27 mouse cellular contexts compared by ENCODE assay signal in genomic region chr1:179982183-179982582, GRCm38 (mm10). TPM values are rescaled to one million over a fixed set of nuclear protein-coding genes. Genes with fewer than 3 reads are reported as not detected.
A peak's percentile ranks its signal among the peaks of the same experiment; 100 is the strongest.
DNase-seq lines count a peak whose midpoint lies in the region; ATAC-seq and TF ChIP-seq lines count a peak whose summit lies in the region.
"Had no signal": no experiment of that assay in that cellular context is flagged by ENCODE, and none has a peak within 500 bp of the region (broad histone marks: within the 10 kb centered on the region; RNA-seq: fewer than 3 reads in every experiment).

No protein-coding gene starts in this region.

- no peaks in the 10 kb centered on the region for H3K27me3 ChIP-seq in liver, adult 2 months (ENCODE audit: control insufficient read depth, insufficient read depth, low read length)
- H3K27me3 ChIP-seq: embryonic facial prominence, embryonic 12.5 days; embryonic facial prominence, embryonic 15.5 days; heart, embryonic 12.5 days; heart, embryonic 15.5 days had no signal

- intact Hi-C loops in heart, postnatal 36 days (cut with DNase I) = no loop called here

- no peak for TF ChIP-seq POLR2A in liver, adult 2 months (IDR thresholded peaks at IDR 0.05; ENCODE audit: extremely low read depth, insufficient read depth, low read length)

- H3K4me1 ChIP-seq in liver, adult 2 months (ENCODE audit: control insufficient read depth, insufficient read depth, low read length) = peaks cover 11% of the 10 kb centered on the region; the same call in 1 of the 2 replicates
- no peaks in the 10 kb centered on the region; the same call in 1 of the 2 replicates for H3K4me1 ChIP-seq in brown adipose tissue, adult 24 weeks (ENCODE audit: control insufficient read depth, insufficient read depth, insufficient read length, low read length)

- DNase-seq in heart, adult 11 months = peak; percentile 84
- no peak for DNase-seq in heart, postnatal 36 days
- peak; percentile 85 for DNase-seq in liver, adult 2 months (ENCODE audit: extremely low read depth, low read depth, low spot score)
- DNase-seq in liver (no peak), adipocyte (ENCODE audit: low spot score) (peak; percentile 67)
- DNase-seq in lung, adult 18-20 months = no peak
- DNase-seq: adrenal gland, adult 8-10 months; adrenal gland, postnatal 36 days; cerebellum, adult 11 months; cerebellum, adult 2 months; cerebellum, adult 9-11 months; cerebellum, postnatal 25 days; forebrain, postnatal 0 days; gastrocnemius, postnatal 25 days; heart, postnatal 10 days; heart, postnatal 4 days had no signal

- H3K36me3 ChIP-seq in liver, adult 2 months (ENCODE audit: control insufficient read depth, insufficient read depth, low read length) = no peaks in the 10 kb centered on the region
- H3K36me3 ChIP-seq: embryonic facial prominence, embryonic 12.5 days; embryonic facial prominence, embryonic 15.5 days; heart, embryonic 15.5 days had no signal

- WGBS in liver, adult 2 months = 13% methylated on average over 1 of the region's 1 CpGs

- TF ChIP-seq CTCF in liver, adult 2 months (IDR thresholded peaks at IDR 0.05; ENCODE audit: low read depth, low read length) = no peak

- H3K9ac ChIP-seq in liver, adult 2 months (ENCODE audit: low read depth, low read length) = no peak overlapping the region
- H3K9ac ChIP-seq: embryonic facial prominence, embryonic 12.5 days; embryonic facial prominence, embryonic 15.5 days; forebrain, postnatal 0 days; heart, embryonic 12.5 days; heart, embryonic 15.5 days; hindbrain, embryonic 14.5 days had no signal

- ATAC-seq in frontal cortex, adult (ENCODE audit: low TSS enrichment) = no peak
- ATAC-seq: CD4-positive, CD25-positive, alpha-beta regulatory T cell, adult 4 months; forebrain, embryonic 14.5 days; forebrain, postnatal 0 days; hindbrain, postnatal 0 days; inflammation-experienced regulatory T-cells, adult 6 months had no signal

- peaks cover 38% of the 10 kb centered on the region for H3K79me2 ChIP-seq in liver, adult 2 months (ENCODE audit: control insufficient read depth, insufficient read depth, low read length)

- H3K27ac ChIP-seq in liver, adult 2 months (replicated peaks; ENCODE audit: insufficient read depth, low read depth, low read length) = peak overlapping the region; percentile 83
- H3K27ac ChIP-seq in brown adipose tissue, adult 24 weeks (replicated peaks; ENCODE audit: low read depth, low read length) = peak overlapping the region; percentile 63
- H3K27ac ChIP-seq: embryonic facial prominence, embryonic 12.5 days; embryonic facial prominence, embryonic 15.5 days; heart, embryonic 15.5 days; hindbrain, embryonic 14.5 days; hindbrain, postnatal 0 days had no signal

- H3K4me3 ChIP-seq in liver, adult 2 months (ENCODE audit: insufficient read depth, low read depth, low read length) = no peak overlapping the region
- no peak overlapping the region for H3K4me3 ChIP-seq in brown adipose tissue, adult 24 weeks (ENCODE audit: insufficient read depth, low read depth, low read length)
- H3K4me3 ChIP-seq: embryonic facial prominence, embryonic 12.5 days; embryonic facial prominence, embryonic 15.5 days; heart, embryonic 12.5 days; heart, embryonic 15.5 days had no signal

RNA-seq across cellular contexts. Expression of gene Cdc42bpa, which starts 21.9 kb away (rescaled TPM):
- total RNA-seq in heart, postnatal 36 days (2021) = 10 to 100 TPM; 41.1 to 43.4 TPM
- total RNA-seq in liver, adult 2 months (2014; rRNA removed) = 23.3 and 24.7 TPM in 2 replicates
- 4.3 and 7.0 TPM in 2 replicates for polyA plus RNA-seq in liver, adult 2 months (2012; rRNA removed)
- polyA plus RNA-seq in brown adipose tissue, adult 24 weeks (2012; ENCODE audit: insufficient read depth, insufficient read length, missing spikeins) = 24.6 and 25.6 TPM in 2 replicates

Comparison
In these comparisons a context has a peak if more than half of its experiments do, and no peak if none do; other contexts are left out.
1. DNase-seq: peak in heart, adult 11 months (single experiment), liver, adult 2 months (single experiment) and adipocyte (single experiment); none in heart, postnatal 36 days (0 of 2), liver (single experiment) and lung, adult 18-20 months (0 of 2).